Mouse (Mus musculus): Measurements from ENCODE around the gene Zfp592. TPM values are rescaled to one million over a fixed set of nuclear protein-coding genes. Genes with fewer than 3 reads are reported as not detected.
"Not testable (repeated sequence)": the region's sequence is repeated elsewhere in the genome, so short reads cannot be mapped to it uniquely, and the experiment has no call there.

Gene Zfp592
- polyA plus RNA-seq, 1 experiment from 2014 or later: 15.0 TPM

DNA sequence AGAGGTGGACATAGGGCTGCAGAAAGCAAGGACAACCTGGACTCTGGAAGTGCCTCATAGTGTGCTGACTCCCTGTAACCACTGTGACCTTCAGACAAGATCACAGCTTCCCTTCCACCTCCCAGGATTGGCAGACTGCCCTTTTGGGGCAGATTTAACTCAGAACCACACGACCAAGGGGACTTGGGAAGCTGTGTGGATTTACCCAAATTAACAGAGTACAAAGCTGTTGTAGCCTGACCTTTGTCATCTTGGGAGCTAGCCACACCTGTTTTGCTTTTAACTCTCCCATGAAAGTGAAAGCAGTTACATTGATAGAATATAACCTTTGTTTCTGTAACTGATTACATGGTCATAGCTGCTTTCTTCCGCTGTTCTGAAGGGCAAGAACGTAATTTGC is 22.6 kb upstream of the Zfp592 start:
- 58% methylated on average over 3 of the region's 3 CpGs for WGBS
- no peak for ATAC-seq (ENCODE audit: low read depth)

DNA sequence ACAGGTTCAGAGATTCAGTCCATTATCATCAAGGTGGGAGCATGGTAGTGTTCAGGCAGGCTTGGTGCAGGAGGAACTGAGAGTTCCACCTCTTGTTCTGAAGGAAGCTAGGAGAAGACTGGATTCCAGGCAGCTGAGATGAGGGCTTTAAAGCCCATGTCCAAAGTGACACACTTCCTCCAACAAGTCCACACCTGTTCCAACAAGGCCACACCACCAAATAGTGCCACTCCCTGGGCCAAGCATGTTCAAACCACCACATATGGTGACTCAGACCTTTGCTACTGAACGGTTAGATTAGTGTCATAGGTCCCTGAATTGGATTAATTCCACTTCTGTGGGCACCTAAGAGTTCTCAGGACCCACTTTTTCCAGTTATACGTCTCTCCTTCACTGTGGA is 22.1 kb upstream of the Zfp592 start:
- no peak overlapping the region for H3K4me3 ChIP-seq (ENCODE audit: low read depth, low read length)
- H3K4me2 ChIP-seq (ENCODE audit: low read depth, low read length): no peak overlapping the region
- no peak for DNase-seq (ENCODE audit: low spot score)
- H3K9ac ChIP-seq (ENCODE audit: low read depth, low read length): no peak overlapping the region
- no peak overlapping the region for H3K27ac ChIP-seq (replicated peaks; ENCODE audit: low read depth, low read length)
- no peaks in the 10 kb centered on the region for H3K4me1 ChIP-seq (ENCODE audit: control insufficient read depth, insufficient read depth, low read length)
- no peak for ATAC-seq (ENCODE audit: low read depth)
- H3K36me3 ChIP-seq (ENCODE audit: control insufficient read depth, insufficient read depth, low read length): no peaks in the 10 kb centered on the region
- WGBS: 66% methylated on average over 2 of the region's 2 CpGs
- H3K9me3 ChIP-seq (ENCODE audit: control insufficient read depth, low read length): 0 out of 2 replicates have a peak, but pooled peaks cover 4% of the 10 kb centered on the region
- no peaks in the 10 kb centered on the region for H3K27me3 ChIP-seq (replicated peaks; ENCODE audit: control insufficient read depth, insufficient read depth, low read length)

More for the DNA sequence above, 22.6 kb upstream of the Zfp592 start:
- no peaks in the 10 kb centered on the region for H3K4me1 ChIP-seq (ENCODE audit: control insufficient read depth, insufficient read depth, low read length)
- DNase-seq (ENCODE audit: low spot score): no peak
- H3K9ac ChIP-seq (ENCODE audit: low read depth, low read length): no peak overlapping the region
- 0 out of 2 replicates have a peak, but pooled peaks cover 5% of the 10 kb centered on the region for H3K9me3 ChIP-seq (ENCODE audit: control insufficient read depth, low read length)
- no peak overlapping the region for H3K4me3 ChIP-seq (ENCODE audit: low read depth, low read length)
- no peak overlapping the region for H3K4me2 ChIP-seq (ENCODE audit: low read depth, low read length)
- H3K36me3 ChIP-seq (ENCODE audit: control insufficient read depth, insufficient read depth, low read length): no peaks in the 10 kb centered on the region
- H3K27me3 ChIP-seq (replicated peaks; ENCODE audit: control insufficient read depth, insufficient read depth, low read length): no peaks in the 10 kb centered on the region
- H3K27ac ChIP-seq (replicated peaks; ENCODE audit: low read depth, low read length): no peak overlapping the region

DNA sequence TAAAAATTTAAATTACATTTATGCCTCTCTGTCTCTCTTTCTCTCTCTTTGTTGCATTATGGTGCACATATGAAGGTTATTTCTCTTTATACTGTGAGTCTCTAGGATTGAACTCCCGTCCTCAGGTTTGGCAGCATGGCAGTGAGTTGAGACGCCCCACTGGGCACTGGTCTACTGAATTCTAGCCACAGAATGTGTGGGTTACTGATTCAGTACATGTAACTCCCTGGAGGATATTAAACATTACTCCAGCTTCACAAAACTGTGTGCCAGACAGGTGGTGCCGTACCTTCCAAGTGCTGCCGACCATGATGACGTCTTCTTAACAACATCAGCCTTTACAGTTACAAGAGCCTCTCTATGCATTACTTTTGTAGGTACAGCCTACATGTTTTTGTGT is 21.4 kb upstream of the Zfp592 start:
- Histone ChIP-seq H3K9me3 (ENCODE audit: control insufficient read depth, low read length) (no peaks in the 10 kb centered on the region), H3K27ac (replicated peaks; ENCODE audit: low read depth, low read length) (no peak overlapping the region), H3K4me2 (ENCODE audit: low read depth, low read length) (no peak overlapping the region), H3K9ac (ENCODE audit: low read depth, low read length) (no peak overlapping the region), H3K4me1 (ENCODE audit: control insufficient read depth, insufficient read depth, low read length) (no peaks in the 10 kb centered on the region), H3K27me3 (replicated peaks; ENCODE audit: control insufficient read depth, insufficient read depth, low read length) (no peaks in the 10 kb centered on the region), H3K36me3 (ENCODE audit: control insufficient read depth, insufficient read depth, low read length) (no peaks in the 10 kb centered on the region), H3K4me3 (ENCODE audit: low read depth, low read length) (no peak overlapping the region)
- DNase-seq (ENCODE audit: low spot score) (no peak), ATAC-seq (ENCODE audit: low read depth) (no peak)
- WGBS: 82% methylated on average over 5 of the region's 5 CpGs

DNA sequence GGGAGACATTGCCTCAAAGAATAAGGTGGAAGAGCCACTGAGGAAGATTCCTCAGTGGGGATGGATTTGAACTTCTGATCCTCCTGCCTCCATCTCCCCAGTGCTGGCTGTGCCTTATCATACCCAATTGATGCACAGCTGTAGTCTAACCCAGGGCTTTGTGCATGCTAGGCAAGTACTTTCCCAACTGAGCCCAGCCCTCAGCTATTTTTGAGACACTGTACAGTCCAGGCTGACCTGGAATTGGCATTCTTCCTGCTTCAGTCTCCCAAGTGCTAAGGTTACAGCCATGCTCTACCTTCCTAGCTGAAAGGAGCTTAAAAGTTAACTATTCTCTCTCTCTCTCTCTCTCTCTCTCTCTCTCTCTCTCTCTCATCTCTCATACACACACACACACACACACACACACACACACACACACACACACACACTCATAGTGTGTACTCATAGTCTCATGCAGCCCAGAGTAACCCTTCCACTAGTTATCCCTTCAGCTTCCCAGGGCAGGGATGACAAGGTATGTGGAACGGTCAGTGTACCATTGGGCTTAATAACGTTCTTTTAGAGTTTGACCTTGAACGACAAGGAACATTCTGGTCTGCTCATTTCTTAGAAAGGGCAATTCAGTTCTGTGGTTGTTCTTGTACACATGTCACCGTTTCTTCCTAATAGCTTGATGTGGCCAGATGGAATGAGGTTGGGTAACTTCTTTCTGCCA is 20.4 kb upstream of the Zfp592 start:
- not testable (repeated sequence) for ATAC-seq (ENCODE audit: low read depth); H3K27ac ChIP-seq (replicated peaks; ENCODE audit: low read depth, low read length); H3K27me3 ChIP-seq (replicated peaks; ENCODE audit: control insufficient read depth, insufficient read depth, low read length)

DNA sequence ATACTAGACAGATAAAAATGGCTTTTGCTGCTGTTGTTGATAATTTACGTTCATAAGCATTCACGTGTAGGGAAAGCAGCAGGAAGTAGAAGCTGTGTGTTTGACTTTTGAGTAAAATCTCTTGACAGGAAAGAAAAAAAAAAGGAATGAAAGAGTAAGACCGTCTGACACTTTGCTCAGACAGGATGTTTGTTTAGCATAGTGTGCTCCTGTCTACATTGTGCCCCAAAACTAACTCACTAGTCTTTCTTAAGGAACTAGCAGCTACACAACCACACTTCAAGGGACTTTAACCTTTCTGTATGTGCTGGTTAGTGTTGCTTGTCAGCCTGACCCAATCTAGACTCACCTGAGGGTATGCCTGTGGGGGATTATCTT is 19.9 kb upstream of the Zfp592 start:
- H3K9me3 ChIP-seq (ENCODE audit: control insufficient read depth, low read length); ATAC-seq (ENCODE audit: low read depth); DNase-seq (ENCODE audit: low spot score); H3K4me1 ChIP-seq (ENCODE audit: control insufficient read depth, insufficient read depth, low read length); H3K4me2 ChIP-seq (ENCODE audit: low read depth, low read length); H3K27me3 ChIP-seq (replicated peaks; ENCODE audit: control insufficient read depth, insufficient read depth, low read length); H3K4me3 ChIP-seq (ENCODE audit: low read depth, low read length); H3K36me3 ChIP-seq (ENCODE audit: control insufficient read depth, insufficient read depth, low read length); H3K27ac ChIP-seq (replicated peaks; ENCODE audit: low read depth, low read length); H3K9ac ChIP-seq (ENCODE audit: low read depth, low read length): not testable (repeated sequence)
- 62% methylated on average over 3 of the region's 3 CpGs for WGBS

More for the DNA sequence above, 20.4 kb upstream of the Zfp592 start:
- not testable (repeated sequence) for H3K4me1 ChIP-seq (ENCODE audit: control insufficient read depth, insufficient read depth, low read length); H3K4me2 ChIP-seq (ENCODE audit: low read depth, low read length); H3K36me3 ChIP-seq (ENCODE audit: control insufficient read depth, insufficient read depth, low read length); DNase-seq (ENCODE audit: low spot score); H3K4me3 ChIP-seq (ENCODE audit: low read depth, low read length); H3K9ac ChIP-seq (ENCODE audit: low read depth, low read length); H3K9me3 ChIP-seq (ENCODE audit: control insufficient read depth, low read length)
- WGBS: 84% methylated on average over 4 of the region's 4 CpGs

DNA sequence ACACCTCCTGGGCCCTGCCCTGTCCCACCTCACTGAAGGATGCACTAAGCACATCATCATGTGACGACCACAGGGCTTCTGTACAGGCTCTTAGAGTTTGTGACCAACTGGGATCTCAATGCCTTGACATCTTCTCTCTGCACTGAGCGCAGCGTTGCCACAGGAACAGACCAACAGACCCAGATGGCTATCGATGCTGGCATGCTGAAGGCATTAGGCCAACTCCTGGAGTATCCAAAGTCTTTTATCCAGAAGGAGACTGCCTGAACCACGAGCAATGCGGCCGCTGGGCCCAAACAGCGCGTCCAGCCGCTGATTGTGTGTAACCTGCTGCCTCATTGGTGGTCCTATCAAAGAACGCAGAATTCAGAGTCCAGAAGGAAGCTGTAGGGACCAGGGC is 12.9 kb upstream of the Zfp592 start:
- WGBS: 85% methylated on average over 11 of the region's 11 CpGs
- DNase-seq (ENCODE audit: low spot score) (no peak), ATAC-seq (ENCODE audit: low read depth) (no peak)
- Histone ChIP-seq H3K9ac (ENCODE audit: low read depth, low read length) (no peak overlapping the region), H3K27me3 (replicated peaks; ENCODE audit: control insufficient read depth, insufficient read depth, low read length) (no peaks in the 10 kb centered on the region), H3K4me2 (ENCODE audit: low read depth, low read length) (no peak overlapping the region), H3K4me3 (ENCODE audit: low read depth, low read length) (no peak overlapping the region), H3K27ac (replicated peaks; ENCODE audit: low read depth, low read length) (no peak overlapping the region), H3K4me1 (ENCODE audit: control insufficient read depth, insufficient read depth, low read length) (no peaks in the 10 kb centered on the region), H3K36me3 (ENCODE audit: control insufficient read depth, insufficient read depth, low read length) (no peaks in the 10 kb centered on the region), H3K9me3 (ENCODE audit: control insufficient read depth, low read length) (no peaks in the 10 kb centered on the region)

DNA sequence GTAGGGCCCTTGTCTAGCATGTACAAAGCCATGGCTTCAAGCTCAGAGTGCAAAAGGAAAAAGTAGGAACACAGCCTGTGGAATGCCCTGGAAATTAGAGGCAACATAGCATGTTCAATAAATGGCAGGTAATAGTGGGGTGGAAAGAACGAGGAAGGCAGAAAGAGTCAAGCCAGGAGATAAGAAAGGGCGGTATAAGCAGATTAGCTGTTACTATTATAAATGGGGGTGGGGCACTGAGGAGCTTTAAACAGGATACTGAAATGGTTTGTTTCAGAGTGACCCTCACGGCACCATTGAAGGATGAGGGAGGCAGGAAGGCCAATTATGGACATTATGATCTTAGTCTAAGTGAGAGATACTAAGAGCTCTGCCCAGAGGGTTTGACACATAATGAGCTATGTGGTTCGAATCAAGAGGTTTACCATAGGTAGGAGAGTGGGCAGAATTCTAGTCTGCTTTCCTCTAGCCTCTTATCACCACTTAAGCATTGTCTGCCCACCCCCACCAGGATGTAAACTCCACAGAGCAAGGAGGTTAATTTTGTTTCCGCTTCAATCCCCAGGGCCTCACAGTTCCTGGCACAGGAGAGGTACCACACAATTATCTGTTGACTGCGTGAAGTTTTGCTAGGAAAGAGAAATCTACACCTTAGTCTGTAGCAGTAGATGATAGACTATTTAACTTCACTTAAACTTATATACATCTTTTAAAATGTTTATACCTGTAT is 6.9 kb upstream of the Zfp592 start:
- H3K9me3 ChIP-seq (ENCODE audit: control insufficient read depth, low read length): no peaks in the 10 kb centered on the region
- H3K27me3 ChIP-seq (replicated peaks; ENCODE audit: control insufficient read depth, insufficient read depth, low read length): no peaks in the 10 kb centered on the region
- H3K4me1 ChIP-seq (ENCODE audit: control insufficient read depth, insufficient read depth, low read length): no peaks in the 10 kb centered on the region; the same call in 1 of the 2 replicates
- DNase-seq (ENCODE audit: low spot score) (no peak), ATAC-seq (ENCODE audit: low read depth) (no peak)
- H3K4me3 ChIP-seq (ENCODE audit: low read depth, low read length): no peak overlapping the region
- no peak overlapping the region for H3K4me2 ChIP-seq (ENCODE audit: low read depth, low read length)
- no peak overlapping the region for H3K27ac ChIP-seq (replicated peaks; ENCODE audit: low read depth, low read length)
- H3K9ac ChIP-seq (ENCODE audit: low read depth, low read length): no peak overlapping the region
- no peaks in the 10 kb centered on the region for H3K36me3 ChIP-seq (ENCODE audit: control insufficient read depth, insufficient read depth, low read length)
- 54% methylated on average over 6 of the region's 6 CpGs for WGBS

DNA sequence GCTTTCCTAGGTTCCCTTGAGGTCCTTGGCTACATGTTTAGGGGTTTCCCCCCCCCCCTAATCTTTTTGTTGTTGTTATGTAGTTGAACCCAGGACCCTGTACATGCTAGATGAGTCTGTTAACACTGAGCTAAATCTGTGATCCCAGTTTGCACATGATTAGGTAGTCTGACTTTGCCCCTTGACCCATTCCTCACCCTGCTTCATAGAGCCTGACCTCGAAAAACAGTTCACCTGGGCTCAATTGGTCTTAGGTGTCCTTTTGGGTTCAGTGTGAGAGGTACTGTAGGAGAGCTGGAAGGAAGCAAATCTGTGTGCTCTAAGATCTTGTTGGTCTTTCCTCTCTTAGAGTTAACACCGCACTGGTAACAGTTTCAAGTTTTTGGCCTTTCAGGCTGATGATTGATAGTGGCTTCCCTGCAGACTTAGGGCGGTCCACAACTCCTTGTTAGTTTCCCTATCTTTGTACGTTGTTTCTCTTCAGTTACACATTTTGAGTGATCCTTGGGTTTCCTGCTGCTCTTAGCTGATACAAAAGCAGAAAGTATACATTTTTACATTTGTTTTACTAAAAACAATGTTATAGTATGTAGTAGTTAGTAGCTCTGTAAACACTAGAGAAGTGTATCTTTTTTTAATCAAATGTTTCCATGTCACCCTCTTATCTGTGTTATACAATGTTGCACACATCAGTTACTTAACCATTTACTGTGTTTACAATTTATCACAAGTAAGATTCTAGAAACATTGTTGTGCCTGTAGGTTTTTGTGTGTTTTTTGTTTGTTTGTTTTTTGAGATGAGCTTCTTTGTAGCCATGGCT is 5.5 kb upstream of the Zfp592 start:
- no peak for DNase-seq (ENCODE audit: low spot score)
- Histone ChIP-seq H3K4me3 (ENCODE audit: low read depth, low read length) (no peak overlapping the region), H3K9me3 (ENCODE audit: control insufficient read depth, low read length) (no peaks in the 10 kb centered on the region), H3K4me1 (ENCODE audit: control insufficient read depth, insufficient read depth, low read length) (peaks cover 7% of the 10 kb centered on the region; the same call in 1 of the 2 replicates), H3K36me3 (ENCODE audit: control insufficient read depth, insufficient read depth, low read length) (no peaks in the 10 kb centered on the region), H3K9ac (ENCODE audit: low read depth, low read length) (no peak overlapping the region), H3K27ac (replicated peaks; ENCODE audit: low read depth, low read length) (no peak overlapping the region), H3K4me2 (ENCODE audit: low read depth, low read length) (no peak overlapping the region), H3K27me3 (replicated peaks; ENCODE audit: control insufficient read depth, insufficient read depth, low read length) (no peaks in the 10 kb centered on the region)
- WGBS: 83% methylated on average over 4 of the region's 4 CpGs
- no peak for ATAC-seq (ENCODE audit: low read depth)
